Mouse (Mus musculus) activated CD4-positive, CD25-positive, alpha-beta regulatory T cell, adult 4 months (primary cell): ENCODE results near the gene Fitm2. TPM values are rescaled to one million over a fixed set of nuclear protein-coding genes. Genes with fewer than 3 reads are reported as not detected.
"Not testable (repeated sequence)": the region's sequence is repeated elsewhere in the genome, so short reads cannot be mapped to it uniquely, and the experiment has no call there.

Source experiments
- ATAC-seq: one replicate; pipeline ENCODE4 v1.8.0; 2017
- polyA plus RNA-seq, 2 experiments: library from polyadenylated mRNA; unstranded; fragments of 100-300 nt; shearing (Covaris generic); gene quantifications; one replicate each; pipeline ENCODE4 v1.2.1; 2017

Fitm2 gene
- polyA plus RNA-seq, 2 experiments from 2014 or later = 2.0 to 2.4 TPM

DNA sequence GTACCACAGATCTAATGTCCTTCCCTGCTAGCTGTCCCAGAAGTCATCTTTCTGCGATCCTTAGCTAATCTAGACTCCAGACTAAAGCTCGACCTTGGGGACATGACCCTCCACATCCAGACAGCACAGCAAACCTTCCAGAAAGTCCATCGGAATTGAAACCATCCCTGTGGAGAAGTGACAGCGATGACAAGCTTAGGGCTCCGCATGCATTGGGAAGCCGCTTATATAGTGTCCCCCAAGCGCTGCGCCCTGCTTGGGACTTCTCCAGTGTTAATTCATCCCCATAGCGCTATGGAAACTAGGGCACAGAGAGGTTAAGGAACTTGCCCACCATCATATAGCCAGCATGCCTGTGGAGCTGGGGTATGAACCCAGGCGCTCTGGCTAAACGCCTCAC is 9.6 kb downstream of the Fitm2 start:
- ATAC-seq = no peak

- ATAC-seq = no peak
Observed at GRCm38 (mm10) chr2:163462386-163462785, 10.0 kb downstream of the Fitm2 start.

GRCm38 (mm10) chr2:163461307-163461706 is 11.1 kb downstream of the Fitm2 start:
- not testable (repeated sequence) for ATAC-seq

DNA sequence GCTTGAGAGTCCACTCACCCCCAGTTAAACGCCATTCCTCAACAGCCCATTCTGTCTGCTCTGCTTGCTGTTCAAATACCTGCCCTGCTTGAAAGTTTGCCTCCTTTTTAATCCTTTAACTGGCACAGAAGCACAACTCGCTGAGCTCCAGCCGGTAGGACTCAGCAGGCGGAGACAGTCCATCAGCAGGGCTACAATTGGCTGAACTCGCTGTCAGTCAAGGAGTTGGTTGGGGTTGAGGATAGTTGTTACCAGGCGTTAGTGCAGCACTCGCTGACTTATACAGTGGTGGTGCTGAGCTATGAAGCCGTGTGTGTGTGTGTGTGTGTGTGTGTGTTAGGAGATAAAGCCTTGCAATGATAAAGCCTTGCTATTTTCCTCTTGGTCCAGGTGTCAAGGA is 11.8 kb downstream of the Fitm2 start:
- no peak for ATAC-seq

DNA sequence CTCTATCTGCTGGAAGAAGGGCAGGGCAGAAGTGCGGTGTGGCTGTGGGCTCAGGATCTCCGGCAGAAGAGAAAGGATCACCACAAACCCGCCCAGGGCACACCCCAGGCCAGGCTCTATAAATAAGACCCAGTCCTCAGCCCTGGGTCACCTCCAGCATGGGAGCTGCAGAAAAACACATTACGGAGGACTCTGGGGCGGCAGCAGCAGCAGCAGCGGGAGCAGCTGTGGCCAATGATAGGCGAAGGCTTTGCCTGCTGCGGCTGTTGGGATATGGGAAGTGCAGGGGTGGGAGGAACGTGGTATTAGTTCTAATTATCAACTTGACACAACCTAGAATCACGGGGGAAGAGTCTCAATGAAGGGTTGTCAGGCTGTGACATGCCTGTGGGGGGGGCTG is 13.0 kb downstream of the Fitm2 start:
- no peak for ATAC-seq

DNA sequence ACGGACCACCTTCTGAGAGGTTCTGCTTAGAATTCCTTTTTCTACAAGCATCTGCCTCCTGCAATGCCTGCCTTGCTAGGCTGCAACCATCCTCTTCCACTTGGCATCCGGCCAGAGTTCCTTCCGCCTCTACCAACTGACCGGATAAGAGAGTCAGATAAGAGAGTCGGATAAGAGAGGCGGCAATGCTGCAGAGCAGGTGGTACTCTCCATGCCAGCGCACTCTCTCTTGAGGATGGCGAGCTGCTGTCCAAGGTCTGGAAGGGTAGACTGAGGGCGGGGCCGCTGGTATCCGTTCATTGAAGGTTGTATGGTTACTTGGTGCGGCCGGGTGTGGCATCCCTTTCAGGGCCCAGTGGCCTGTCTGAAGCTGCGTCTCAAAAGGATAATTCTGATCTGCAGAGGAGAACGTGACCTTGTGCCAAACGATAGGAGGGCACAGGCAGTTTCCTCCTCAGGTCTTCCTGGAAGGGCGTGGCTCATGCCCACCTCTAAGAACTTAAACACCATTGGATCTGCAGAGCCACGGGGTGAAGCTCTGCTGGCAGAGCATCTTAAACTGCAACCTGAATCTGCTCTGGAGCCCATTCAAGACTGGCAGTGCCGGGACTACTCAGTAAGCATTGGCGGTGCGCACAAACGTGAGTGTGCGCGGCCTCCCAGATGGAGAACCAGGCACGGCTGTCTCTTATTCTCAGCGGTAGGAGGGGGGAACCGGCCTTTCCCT is 13.7 kb downstream of the Fitm2 start:
- no peak for ATAC-seq

- ATAC-seq = no peak
Observed at GRCm38 (mm10) chr2:163453378-163453777, 19.1 kb downstream of the Fitm2 start.

- ATAC-seq = no peak
Observed at GRCm38 (mm10) chr2:163452738-163453137, 19.7 kb downstream of the Fitm2 start.

DNA sequence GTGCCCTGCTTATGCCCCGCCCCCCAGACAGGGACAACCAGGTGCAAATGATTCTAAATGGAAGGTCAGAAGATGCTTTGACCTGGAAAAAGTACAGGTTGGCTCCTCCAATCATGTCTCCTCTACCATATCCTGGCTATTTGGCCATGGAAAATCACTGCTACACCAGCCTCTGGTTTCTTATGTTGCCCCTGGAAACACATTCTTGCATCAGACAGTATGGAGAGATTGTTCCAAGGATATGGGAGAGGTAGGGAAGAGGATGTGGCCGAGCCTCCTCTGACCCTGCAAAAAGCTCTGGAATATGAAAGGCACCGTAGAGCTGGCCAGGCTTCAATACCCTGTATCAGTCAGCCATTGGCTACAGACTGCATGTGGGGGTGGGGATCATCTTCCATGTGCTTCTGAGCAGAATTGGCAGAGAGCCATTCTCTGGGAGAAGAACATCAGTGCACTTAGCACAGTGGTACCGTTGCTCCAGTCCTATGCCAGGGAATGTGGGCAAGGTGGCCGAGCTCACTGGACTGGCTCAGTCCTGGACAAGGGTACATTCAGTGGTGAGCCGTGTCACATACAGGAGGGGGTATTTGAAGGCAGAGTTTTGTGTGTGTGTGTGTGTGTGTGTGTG is 21.6 kb downstream of the Fitm2 start:
- no peak for ATAC-seq

- ATAC-seq = no peak
Observed at GRCm38 (mm10) chr2:163449276-163449675, 23.2 kb downstream of the Fitm2 start.

DNA sequence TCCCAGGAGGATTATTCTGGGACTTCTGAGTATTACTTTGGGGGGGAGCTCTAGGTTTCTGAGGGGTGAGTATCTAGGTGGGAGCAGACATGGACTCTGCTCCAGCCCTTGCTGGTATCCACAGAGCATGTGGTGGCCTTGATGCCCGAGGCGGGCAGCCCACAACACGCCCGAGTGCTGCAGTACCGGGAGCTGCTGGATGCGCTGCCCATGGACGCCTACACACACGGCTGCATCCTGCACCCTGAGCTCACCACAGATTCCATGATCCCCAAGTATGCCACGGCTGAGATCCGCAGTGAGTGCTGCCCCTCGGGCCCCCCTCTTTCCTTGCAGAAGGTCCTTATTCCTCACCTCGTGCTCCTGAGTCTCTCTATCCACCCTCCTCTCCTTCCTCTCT is 25.1 kb downstream of the Fitm2 start:
- ATAC-seq = no peak

DNA sequence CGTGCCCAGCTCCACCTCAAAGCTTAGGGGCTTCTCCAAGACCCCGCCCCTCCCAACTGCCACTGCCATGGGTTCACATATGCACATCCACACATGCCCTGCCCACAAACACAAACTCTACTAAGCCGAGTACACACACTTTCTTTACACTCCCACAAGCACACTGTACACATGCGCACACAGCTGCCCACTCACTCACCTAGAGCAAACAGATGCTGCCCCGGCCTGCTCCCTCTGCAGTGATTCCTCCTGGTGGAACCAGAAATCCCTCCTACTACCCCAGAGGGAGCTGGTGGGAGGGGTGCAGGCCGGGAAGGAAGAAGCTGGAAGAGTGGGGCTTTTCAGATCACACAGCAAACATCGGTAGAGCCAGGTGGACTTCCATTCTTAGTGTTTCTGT is 28.4 kb downstream of the Fitm2 start:
- no peak for ATAC-seq

GRCm38 (mm10) chr2:163443543-163443942 is 28.9 kb downstream of the Fitm2 start:
- ATAC-seq = no peak

GRCm38 (mm10) chr2:163439488-163439887 is 32.9 kb downstream of the Fitm2 start:
- no peak for ATAC-seq

DNA sequence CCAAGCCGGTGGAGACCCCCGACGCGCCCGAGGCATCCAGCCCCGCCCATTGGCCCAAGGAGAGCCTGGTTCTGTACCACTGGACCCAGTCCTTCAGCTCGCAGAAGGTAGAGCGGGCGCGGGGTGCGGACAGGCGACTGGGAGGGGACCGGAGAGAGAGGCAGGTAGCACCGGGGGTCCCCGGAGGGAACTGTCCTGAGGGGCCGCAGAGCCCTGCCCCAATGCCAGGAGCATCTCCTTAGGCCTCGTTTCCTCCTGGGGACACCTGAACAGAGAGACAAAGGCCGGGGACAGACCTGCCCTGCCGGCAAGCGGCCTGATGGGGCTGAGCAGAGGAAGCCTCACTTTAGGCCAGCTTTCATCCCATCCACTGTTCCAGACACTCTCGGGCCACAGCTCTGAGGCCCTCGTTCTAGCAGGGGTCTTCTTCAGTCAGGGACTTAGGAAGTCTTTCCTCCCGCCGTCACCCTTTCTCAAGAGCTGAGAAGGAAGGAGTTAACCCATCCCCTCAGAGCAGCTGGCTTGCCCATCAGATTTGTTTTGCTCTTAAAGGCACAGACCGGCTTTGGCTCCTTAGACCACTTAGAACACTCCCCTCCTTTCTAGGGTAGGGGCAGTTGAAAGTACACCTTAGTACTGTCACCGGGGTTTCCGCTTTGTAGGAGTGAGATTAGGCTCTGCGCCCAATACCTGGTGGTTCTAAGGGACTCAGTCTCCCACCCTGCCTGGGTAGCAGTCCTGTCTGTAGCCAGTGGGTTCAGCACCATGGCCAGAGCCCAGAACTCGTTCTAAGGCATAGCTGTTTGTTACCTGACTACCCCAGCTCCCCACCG is 33.6 kb downstream of the Fitm2 start:
- no peak for ATAC-seq

GRCm38 (mm10) chr2:163438246-163438618 is 34.2 kb downstream of the Fitm2 start, which contains the start of gene Gdap1l1:
Gene Gdap1l1, plus strand, starts transcription at chr2:163438476.
- ATAC-seq = no peak

- no peak for ATAC-seq
Observed at GRCm38 (mm10) chr2:163437800-163438199, 34.6 kb downstream of the Fitm2 start.

DNA sequence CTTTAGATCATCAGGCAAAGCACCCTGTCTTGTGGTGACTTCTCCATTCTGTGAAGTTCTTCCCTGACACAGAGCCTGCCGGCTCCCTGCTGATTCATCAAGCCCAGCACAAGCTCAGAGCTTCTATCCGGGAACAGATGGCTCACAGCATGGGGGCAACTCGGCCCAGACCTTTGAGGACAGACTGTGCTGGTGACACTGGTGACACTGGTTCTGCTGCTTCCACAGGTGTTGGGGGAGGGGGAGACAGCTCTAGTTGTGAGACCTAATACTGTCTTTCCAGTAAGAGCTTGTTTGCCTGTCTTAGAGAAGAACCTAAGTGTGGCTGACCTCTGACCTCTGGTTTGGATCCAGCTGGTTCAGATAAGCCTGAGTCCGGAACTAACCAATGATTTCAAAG is 38.5 kb downstream of the Fitm2 start:
- no peak for ATAC-seq

DNA sequence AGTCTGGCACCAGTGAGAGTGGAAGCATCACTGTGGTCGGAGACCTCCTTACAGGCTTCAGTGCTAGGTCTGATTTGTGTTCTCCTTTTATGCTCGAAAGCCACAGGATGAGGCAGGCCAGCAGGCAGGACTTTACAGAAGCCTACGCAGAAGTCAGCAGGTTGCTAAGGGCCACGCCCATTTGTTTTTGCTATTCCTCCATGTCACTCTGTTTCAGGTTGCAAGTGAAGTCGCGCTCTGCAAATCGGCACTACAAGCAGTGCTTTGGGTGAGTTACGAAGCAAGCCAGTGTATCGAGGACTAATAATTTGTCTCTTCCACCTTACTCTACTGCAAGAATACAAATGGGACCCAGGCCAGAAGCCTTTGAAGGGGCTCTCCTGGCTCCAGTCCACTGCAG is 41.1 kb downstream of the Fitm2 start:
- ATAC-seq = no peak

- no peak for ATAC-seq
Observed at GRCm38 (mm10) chr2:163428346-163429011, 44.0 kb downstream of the Fitm2 start.

- no peak for ATAC-seq
Observed at GRCm38 (mm10) chr2:163424597-163424996, 47.8 kb downstream of the Fitm2 start, which contains the start of gene Oser1. Gene Oser1, minus strand, starts transcription at chr2:163424697.

- ATAC-seq = no peak
Observed at GRCm38 (mm10) chr2:163422895-163423660, 49.4 kb downstream of the Fitm2 start.
